Mouse (Mus musculus) effector memory CD4-positive, alpha-beta T cell, adult 5 months (primary cell): ENCODE data around the gene Mill2. TPM values are rescaled to one million over a fixed set of nuclear protein-coding genes. Genes with fewer than 3 reads are reported as not detected.

Source experiments
- polyA plus RNA-seq: library from polyadenylated mRNA; unstranded; fragments of 100-300 nt; shearing (Covaris generic); gene quantifications from one replicate; pipeline ENCODE4 v1.2.1, GENCODE M21; 2017

Gene Mill2
- 0.35 TPM for polyA plus RNA-seq

DNA sequence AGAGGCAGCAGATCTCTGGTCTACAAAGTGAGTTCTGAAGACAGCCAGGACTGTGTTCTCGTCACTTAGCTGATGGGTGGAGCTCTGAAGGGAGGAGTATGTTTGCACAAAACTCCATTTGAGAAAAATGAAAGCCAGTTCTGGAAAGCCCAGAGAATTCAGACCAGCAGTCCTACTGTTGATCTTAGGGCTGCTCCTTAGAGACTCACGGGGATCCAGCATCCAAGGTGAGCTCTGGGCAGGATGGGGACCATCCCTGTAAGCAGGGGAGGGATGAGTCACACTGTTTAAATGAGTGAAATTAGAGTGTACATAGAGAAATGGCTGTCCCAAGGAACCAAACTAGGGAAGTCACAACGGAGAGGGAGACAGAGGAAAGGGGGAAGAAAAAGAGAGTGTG, at the start of gene Mill2:
Mill2 (plus strand) TSS at position 102 of the 400 bp plus-strand sequence.

DNA sequence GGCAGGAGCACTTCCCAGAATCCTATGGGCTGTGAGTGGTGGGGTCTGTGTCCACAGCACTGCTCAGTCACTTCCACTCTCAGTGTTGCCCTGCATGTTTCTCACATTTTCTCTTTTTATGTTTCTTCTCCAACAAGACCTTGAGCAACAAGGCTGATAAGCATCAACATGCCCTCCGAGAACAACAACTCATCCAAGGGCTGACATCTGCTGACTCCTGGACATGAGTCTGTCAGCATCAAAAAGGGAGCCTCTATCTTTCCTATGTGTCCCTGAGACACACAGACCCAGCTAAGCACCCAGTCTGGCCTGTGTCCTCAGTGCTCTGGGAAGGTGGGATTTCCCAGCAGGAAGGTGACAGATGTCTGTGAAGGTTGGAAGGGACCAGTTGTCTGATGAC, 41.3 kb upstream of the Mill2 start, which contains the start of gene Psg19:
Psg19 (minus strand) TSS at position 101 of the 400 bp plus-strand sequence.

DNA sequence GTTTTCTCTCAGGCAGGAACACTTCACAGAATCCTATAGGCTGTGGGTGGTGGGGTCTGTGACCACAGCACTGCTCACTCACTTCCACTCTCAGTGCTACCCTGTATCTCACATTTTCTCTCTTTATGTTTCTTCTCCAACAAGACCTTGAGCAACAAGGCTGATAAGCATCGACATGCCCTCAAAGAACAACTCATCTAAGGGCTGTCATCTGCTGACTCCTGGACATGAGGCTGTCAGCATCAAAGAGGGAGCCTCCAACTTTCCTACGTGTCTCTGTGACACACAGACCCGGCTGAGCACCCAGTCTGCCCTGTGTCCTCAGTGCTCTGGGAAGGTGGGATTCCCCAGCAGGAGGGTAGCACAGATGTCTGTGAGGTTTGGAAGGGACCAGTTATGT, 18.3 kb upstream of the Mill2 start, which contains the start of gene Psg17:
Psg17 (minus strand) TSS at position 101 of the 400 bp plus-strand sequence.

DNA sequence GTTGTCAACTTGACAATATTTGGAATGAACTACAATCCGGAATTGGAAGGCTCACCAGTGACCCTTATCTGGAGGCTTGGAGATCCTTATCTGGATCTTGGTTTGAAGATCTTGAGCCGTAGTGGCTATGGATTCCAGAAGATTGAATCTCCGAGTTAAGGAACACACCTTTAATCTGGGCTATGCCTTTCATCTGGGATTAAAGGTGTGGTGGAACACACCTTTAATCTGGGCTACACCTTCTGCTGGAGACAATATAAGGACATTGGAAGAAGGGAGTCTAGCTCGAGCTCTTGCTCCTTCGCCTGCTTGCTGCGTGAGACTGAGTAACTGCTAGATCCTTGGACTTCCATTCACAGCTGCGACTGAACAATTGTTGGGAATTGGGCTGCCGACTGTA, 31.3 kb downstream of the Mill2 start, which contains the start of gene Pglyrp1:
Pglyrp1 (plus strand) TSS at position 301 of the 400 bp plus-strand sequence.

DNA sequence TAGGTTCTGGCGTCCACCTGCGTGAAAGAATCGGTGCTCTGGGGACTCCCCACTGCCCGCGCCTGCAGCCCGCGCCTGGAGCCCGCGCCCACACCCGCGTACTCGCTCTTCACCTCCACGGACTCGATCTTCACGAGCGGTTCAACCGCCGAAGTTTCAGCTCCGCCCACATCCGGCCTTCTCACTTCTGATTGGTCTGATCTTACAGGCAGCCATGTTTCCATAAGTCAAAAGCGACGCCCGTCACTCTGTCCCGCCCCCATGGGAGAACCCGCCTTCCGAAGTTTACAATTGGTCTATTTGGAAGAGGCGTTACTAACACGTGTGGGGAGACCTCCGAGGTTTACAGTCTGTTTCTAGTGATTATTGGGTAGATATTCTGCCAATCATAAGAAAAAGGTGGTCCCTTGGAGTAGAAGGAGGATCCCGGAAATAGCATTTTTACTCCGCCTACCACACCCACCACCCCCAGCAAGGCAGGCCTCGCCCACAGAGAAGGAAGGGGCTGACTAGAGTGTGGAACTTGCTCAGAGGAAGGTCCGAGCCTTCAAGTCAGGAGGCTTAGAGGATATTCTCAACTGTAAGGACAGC, 70.6 kb downstream of the Mill2 start, which contains the start of gene Ccdc61:
Ccdc61 (minus strand) TSS at position 175 of the 591 bp plus-strand sequence.

Other genes with a start within 250 kb of the Mill2 start
- gene Psg23, start 223.5 kb upstream of the Mill2 start, polyA plus RNA-seq, result not detected
- 0.17 TPM for gene Psg21, start 183.2 kb upstream of the Mill2 start, polyA plus RNA-seq
- not detected for gene Psg20, start 153.8 kb upstream of the Mill2 start, polyA plus RNA-seq
- not detected for gene Psg22, start 121.9 kb upstream of the Mill2 start, polyA plus RNA-seq
- not detected for gene Psg19, start 41.4 kb upstream of the Mill2 start, polyA plus RNA-seq
- not detected for gene Psg17, start 18.4 kb upstream of the Mill2 start, polyA plus RNA-seq
- gene Pglyrp1, start 31.4 kb downstream of the Mill2 start, polyA plus RNA-seq, result 62.9 TPM
- 17.8 TPM for gene Ccdc61, start 70.4 kb downstream of the Mill2 start, polyA plus RNA-seq
- gene Nova2, start 85.9 kb downstream of the Mill2 start, polyA plus RNA-seq, result not detected
- not detected for gene Nanos2, start 147.4 kb downstream of the Mill2 start, polyA plus RNA-seq
- gene Mypop, start 151.3 kb downstream of the Mill2 start, polyA plus RNA-seq, result 5.4 TPM
- gene Irf2bp1, start 164.1 kb downstream of the Mill2 start, polyA plus RNA-seq, result 32.4 TPM
- gene Foxa3, start 183.6 kb downstream of the Mill2 start, polyA plus RNA-seq, result not detected
- 19.8 TPM for gene Sympk, start 184.4 kb downstream of the Mill2 start, polyA plus RNA-seq
- gene Rsph6a, start 214.7 kb downstream of the Mill2 start, polyA plus RNA-seq, result not detected
- gene Dmwd, start 236.3 kb downstream of the Mill2 start, polyA plus RNA-seq, result 0.61 TPM
- gene Dmpk, start 243.9 kb downstream of the Mill2 start, polyA plus RNA-seq, result 0.69 TPM